Mouse (Mus musculus) MEL (cell line): ENCODE results near the gene Gpr18.

Experiments used
- BHLHE40 ChIP-seq: IDR thresholded peaks from 2 replicates; pipeline ENCODE4 v1.6.1; 2012; ENCODE audit warnings: low read depth, mild to moderate bottlenecking, inconsistent platforms, low read length, improper control_type of control experiment, borderline replicate concordance
- CTCF ChIP-seq, 3 experiments: IDR thresholded peaks in 2 of 3; conservative IDR thresholded peaks in 1 of 3; 2 replicates each; pipeline ENCODE4 v1.5.1; 2011 to 2012; ENCODE audit warnings: low read length in 3 of 3, low read depth in 2 of 3, mild to moderate bottlenecking in 2 of 3, improper control_type of control experiment in 1 of 3, inconsistent platforms in 1 of 3, mixed read lengths in 1 of 3, moderate library complexity in 1 of 3; ENCODE audit not compliant: control insufficient read depth in 1 of 3, insufficient read depth in 1 of 3, poor library complexity in 1 of 3, severe bottlenecking in 1 of 3
- E2F4 ChIP-seq: IDR thresholded peaks from 2 replicates; pipeline ENCODE4 v1.6.1; 2011; ENCODE audit warnings: low read depth, low read length, improper control_type of control experiment, borderline replicate concordance
- EP300 ChIP-seq, 2 experiments: IDR thresholded peaks; 2 replicates each; pipeline ENCODE4 v1.6.1; 2011; ENCODE audit warnings: improper control_type of control experiment in 2 of 2, low read length in 2 of 2, low read depth in 1 of 2, mild to moderate bottlenecking in 1 of 2
- MXI1 ChIP-seq: IDR thresholded peaks from 2 replicates; pipeline ENCODE4 v1.6.1; 2011; ENCODE audit warnings: mild to moderate bottlenecking, low read depth, low read length, improper control_type of control experiment
- NELFE ChIP-seq: IDR thresholded peaks from 2 replicates; pipeline ENCODE4 v1.6.1; 2011; ENCODE audit warnings: low read depth, low read length, improper control_type of control experiment
- POLR2A ChIP-seq, 2 experiments: IDR thresholded peaks; 2 replicates each; pipeline ENCODE4 v1.6.1; 2011 to 2012; ENCODE audit warnings: low read length in 2 of 2, mild to moderate bottlenecking in 2 of 2, control low read depth in 1 of 2, improper control_type of control experiment in 1 of 2, low read depth in 1 of 2, moderate library complexity in 1 of 2; ENCODE audit not compliant: control insufficient read depth in 1 of 2, insufficient read depth in 1 of 2, poor library complexity in 1 of 2

GRCm38 (mm10) chr14:121960031-121960430 lies 44.5 kb upstream of the Gpr18 start:
- TF ChIP-seq CTCF (IDR thresholded peaks at IDR 0.05 in 2 of 3, conservative IDR thresholded peaks at IDR 0.05 in 1 of 3; ENCODE audit: control insufficient read depth in 1 of 3, insufficient read depth in 1 of 3, low read depth in 2 of 3, low read length in 3 of 3, poor library complexity in 1 of 3, severe bottlenecking in 1 of 3) (no peak), POLR2A (IDR thresholded peaks at IDR 0.05; ENCODE audit: control insufficient read depth in 1 of 2, insufficient read depth in 1 of 2, low read depth in 1 of 2, low read length in 2 of 2, poor library complexity in 1 of 2) (no peak), MXI1 (no peak), E2F4 (no peak), NELFE (no peak), EP300 (IDR thresholded peaks at IDR 0.05; ENCODE audit: low read depth in 1 of 2, low read length in 2 of 2) (no peak), BHLHE40 (no peak)
